Mouse (Mus musculus): ENCODE measurements around the gene Cntnap5b. TPM values are rescaled to one million over a fixed set of nuclear protein-coding genes. Genes with fewer than 3 reads are reported as not detected.

The Cntnap5b gene
- polyA plus RNA-seq, 1 experiment from 2014 or later, result not detected

GRCm38 (mm10) chr1:100430038-100430774, 657.6 kb downstream of the Cntnap5b start:
- no peak for TF ChIP-seq CTCF (IDR thresholded peaks at IDR 0.05; ENCODE audit: low read depth)
- Histone ChIP-seq H3K4me1 (replicated peaks; ENCODE audit: control insufficient read depth, insufficient read depth, low read length) (no peaks in the 10 kb centered on the region), H3K27me3 (replicated peaks; ENCODE audit: control insufficient read depth, insufficient read depth, low read length) (no peaks in the 10 kb centered on the region), H3K9me3 (ENCODE audit: control insufficient read depth) (no peaks in the 10 kb centered on the region), H3K4me3 (ENCODE audit: low read depth, low read length) (no peak overlapping the region), H3K36me3 (ENCODE audit: control insufficient read depth, insufficient read depth) (no peaks in the 10 kb centered on the region), H3K9ac (ENCODE audit: low read depth, low read length) (no peak overlapping the region), H3K27ac (ENCODE audit: low read depth, low read length) (no peak overlapping the region), H3K4me2 (replicated peaks; ENCODE audit: low read depth) (no peak overlapping the region)
- 74% methylated on average over 1 of the region's 1 CpGs for WGBS
- ATAC-seq, result no peak

- no peak for TF ChIP-seq CTCF (IDR thresholded peaks at IDR 0.05; ENCODE audit: low read depth)
- no peak for ATAC-seq
- no peaks in the 10 kb centered on the region for H3K4me1 ChIP-seq (replicated peaks; ENCODE audit: control insufficient read depth, insufficient read depth, low read length)
- H3K27ac ChIP-seq (ENCODE audit: low read depth, low read length), result no peak overlapping the region
- no peak overlapping the region for H3K9ac ChIP-seq (ENCODE audit: low read depth, low read length)
- H3K9me3 ChIP-seq (ENCODE audit: control insufficient read depth), result no peaks in the 10 kb centered on the region
- no peak overlapping the region for H3K4me2 ChIP-seq (replicated peaks; ENCODE audit: low read depth)
- H3K36me3 ChIP-seq (ENCODE audit: control insufficient read depth, insufficient read depth), result no peaks in the 10 kb centered on the region
- H3K27me3 ChIP-seq (replicated peaks; ENCODE audit: control insufficient read depth, insufficient read depth, low read length), result no peaks in the 10 kb centered on the region
- H3K4me3 ChIP-seq (ENCODE audit: low read depth, low read length), result no peak overlapping the region
- 92% methylated on average over 2 of the region's 2 CpGs for WGBS
Measured at GRCm38 (mm10) chr1:100463877-100464276, 691.3 kb downstream of the Cntnap5b start.

GRCm38 (mm10) chr1:100465226-100465625, 692.7 kb downstream of the Cntnap5b start:
- Histone ChIP-seq H3K27me3 (replicated peaks; ENCODE audit: control insufficient read depth, insufficient read depth, low read length) (no peaks in the 10 kb centered on the region), H3K9me3 (ENCODE audit: control insufficient read depth) (no peaks in the 10 kb centered on the region), H3K4me1 (replicated peaks; ENCODE audit: control insufficient read depth, insufficient read depth, low read length) (no peaks in the 10 kb centered on the region), H3K4me3 (ENCODE audit: low read depth, low read length) (no peak overlapping the region), H3K36me3 (ENCODE audit: control insufficient read depth, insufficient read depth) (no peaks in the 10 kb centered on the region), H3K27ac (ENCODE audit: low read depth, low read length) (no peak overlapping the region), H3K4me2 (replicated peaks; ENCODE audit: low read depth) (no peak overlapping the region), H3K9ac (ENCODE audit: low read depth, low read length) (no peak overlapping the region)
- no peak for TF ChIP-seq CTCF (IDR thresholded peaks at IDR 0.05; ENCODE audit: low read depth)
- WGBS, result 55% methylated on average over 1 of the region's 1 CpGs
- no peak for ATAC-seq

- WGBS, result 63% methylated on average over 1 of the region's 1 CpGs
- Histone ChIP-seq H3K36me3 (ENCODE audit: control insufficient read depth, insufficient read depth) (no peaks in the 10 kb centered on the region), H3K27ac (ENCODE audit: low read depth, low read length) (no peak overlapping the region), H3K9me3 (ENCODE audit: control insufficient read depth) (no peaks in the 10 kb centered on the region), H3K27me3 (replicated peaks; ENCODE audit: control insufficient read depth, insufficient read depth, low read length) (no peaks in the 10 kb centered on the region), H3K4me2 (replicated peaks; ENCODE audit: low read depth) (no peak overlapping the region), H3K4me3 (ENCODE audit: low read depth, low read length) (no peak overlapping the region), H3K4me1 (replicated peaks; ENCODE audit: control insufficient read depth, insufficient read depth, low read length) (no peaks in the 10 kb centered on the region), H3K9ac (ENCODE audit: low read depth, low read length) (no peak overlapping the region)
- no peak for TF ChIP-seq CTCF (IDR thresholded peaks at IDR 0.05; ENCODE audit: low read depth)
- ATAC-seq, result no peak
Measured at GRCm38 (mm10) chr1:100467595-100467994, 695.0 kb downstream of the Cntnap5b start.

- H3K27me3 ChIP-seq (replicated peaks; ENCODE audit: control insufficient read depth, insufficient read depth, low read length), result no peaks in the 10 kb centered on the region
- no peak overlapping the region for H3K9ac ChIP-seq (ENCODE audit: low read depth, low read length)
- no peaks in the 10 kb centered on the region for H3K4me1 ChIP-seq (replicated peaks; ENCODE audit: control insufficient read depth, insufficient read depth, low read length)
- TF ChIP-seq CTCF (IDR thresholded peaks at IDR 0.05; ENCODE audit: low read depth), result no peak
- no peaks in the 10 kb centered on the region for H3K9me3 ChIP-seq (ENCODE audit: control insufficient read depth)
- no peaks in the 10 kb centered on the region for H3K36me3 ChIP-seq (ENCODE audit: control insufficient read depth, insufficient read depth)
- H3K4me2 ChIP-seq (replicated peaks; ENCODE audit: low read depth), result no peak overlapping the region
- H3K27ac ChIP-seq (ENCODE audit: low read depth, low read length), result no peak overlapping the region
- no peak for ATAC-seq
- H3K4me3 ChIP-seq (ENCODE audit: low read depth, low read length), result no peak overlapping the region
Measured at GRCm38 (mm10) chr1:100509866-100510265, 737.3 kb downstream of the Cntnap5b start.
